Mouse (Mus musculus) left cerebral cortex, adult 18-20 months (tissue): ENCODE data around the gene Cryz. TPM values are rescaled to one million over a fixed set of nuclear protein-coding genes. Genes with fewer than 3 reads are reported as not detected.

Experiments
- DNase-seq, 2 experiments: peaks; one replicate each; pipeline ENCODE4 v3.0.0; 2021 to 2022; ENCODE audit warnings: low spot score in 2 of 2, mixed read lengths in 1 of 2
- total RNA-seq, 2 experiments: library from RNA; stranded (reverse); gene quantifications; 2 replicates each; pipeline ENCODE4 v1.2.3; 2021

Cryz gene
- total RNA-seq, 2 experiments from 2014 or later: 20.3 to 21.3 TPM

DNA sequence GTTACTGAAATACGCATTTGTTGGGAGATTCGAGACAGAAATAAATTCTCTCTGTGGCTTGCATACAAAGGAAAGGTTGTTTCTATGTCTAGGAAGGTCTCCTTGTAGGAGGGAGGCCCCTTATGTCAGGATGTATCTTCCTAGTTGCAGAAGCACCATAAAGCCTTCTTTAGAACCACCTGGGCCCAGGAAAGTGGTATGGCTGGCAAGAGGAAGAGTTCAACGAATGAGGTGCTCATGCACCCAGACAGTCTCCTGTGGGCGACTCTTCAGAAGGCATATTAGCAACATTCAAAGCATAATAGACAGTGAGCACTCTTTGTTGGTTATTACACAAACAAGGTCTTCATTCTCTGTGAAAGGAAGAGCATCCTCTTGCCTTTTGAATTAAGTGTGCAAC lies 68.1 kb downstream of the Cryz start:
- no peak for DNase-seq

DNA sequence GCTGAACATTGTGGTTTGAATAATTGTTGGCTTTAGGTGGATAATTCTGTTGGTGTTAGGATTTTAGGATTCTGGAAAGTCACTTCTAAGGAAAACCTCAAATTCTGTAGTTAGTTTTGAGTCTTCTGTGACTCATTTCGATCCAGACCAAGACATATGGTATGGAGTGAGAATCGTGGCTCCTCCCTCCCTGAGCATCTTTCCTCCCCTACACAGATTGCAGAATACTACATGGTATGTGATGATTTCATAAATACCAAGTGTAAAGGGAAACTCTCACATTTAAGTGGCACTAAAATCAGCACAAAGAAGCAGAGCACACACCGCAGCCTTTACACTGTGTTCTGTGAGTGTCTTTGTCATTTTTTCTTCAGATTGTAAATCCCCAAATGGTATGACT lies 72.0 kb downstream of the Cryz start:
- DNase-seq: no peak

DNA sequence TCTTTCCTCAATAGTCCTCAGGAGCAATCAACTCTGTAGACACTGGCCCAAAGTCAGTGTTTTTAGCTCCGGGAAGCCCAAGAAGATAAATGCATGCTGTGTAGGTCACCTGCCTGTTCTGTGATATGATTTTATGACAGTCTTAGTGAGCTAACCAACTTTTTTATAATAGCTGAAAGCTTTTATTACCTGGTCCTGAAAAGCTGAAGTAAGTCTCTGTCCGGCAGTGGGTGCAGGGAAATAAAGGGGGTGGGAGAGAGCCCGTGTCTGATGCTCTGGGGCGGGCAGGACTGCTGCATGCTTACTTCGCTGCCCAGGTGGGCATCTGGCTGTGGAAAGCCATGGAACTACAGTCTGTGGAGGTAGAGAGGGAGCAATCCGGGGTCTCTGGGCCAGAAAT lies 74.1 kb downstream of the Cryz start:
- no peak for DNase-seq

DNA sequence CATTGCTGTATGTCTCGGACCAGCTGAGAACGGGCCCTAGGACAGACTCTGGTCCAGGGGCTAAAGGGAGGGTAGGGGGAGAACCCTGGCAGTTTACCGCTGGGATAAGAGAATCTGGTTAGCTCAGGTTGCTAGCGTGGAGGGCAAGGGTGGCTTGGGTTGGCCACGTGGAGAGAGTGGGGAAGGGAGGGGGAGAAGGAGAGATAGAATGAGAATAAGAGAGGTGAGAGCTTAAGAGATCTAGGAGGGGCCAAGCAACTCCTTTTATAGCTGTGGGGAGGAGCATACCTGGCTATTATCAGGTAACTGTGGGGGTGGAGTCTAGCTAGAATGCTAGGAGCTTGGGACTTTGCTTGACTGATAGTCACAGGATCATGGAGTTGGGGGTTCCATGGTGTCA lies 74.5 kb downstream of the Cryz start:
- DNase-seq: no peak

Other genes with a start within 250 kb of the Cryz start
- gene Tyw3, start 393 bp downstream of the Cryz start, total RNA-seq: 10 to 100 TPM; 13.5 to 13.6 TPM
- gene Erich3, start 67.1 kb downstream of the Cryz start, total RNA-seq: 10 to 100 TPM; 11.0 to 12.2 TPM